Mouse (Mus musculus) neural tube, embryonic 13.5 days (tissue): Measurements from ENCODE around the gene Gm17018. TPM values are rescaled to one million over a fixed set of nuclear protein-coding genes. Genes with fewer than 3 reads are reported as not detected.

Experiments
- ATAC-seq: fragments of 200-750 bp; cut with Nextera tagmentation; 2 replicates; pipeline ENCODE4 v1.8.0; 2017; ENCODE audit warnings: low read depth, mild to moderate bottlenecking, moderate TSS enrichment, moderate library complexity
- H3K27ac ChIP-seq: fragments of 300-500 bp; sonication (generic); replicated peaks from 2 replicates; pipeline ENCODE4 v1.5.1; 2015; ENCODE audit warnings: moderate library complexity, mild to moderate bottlenecking, inconsistent platforms
- H3K27me3 ChIP-seq: fragments of 300-500 bp; sonication (generic); 2 replicates; pipeline ENCODE4 v1.6.1; 2015; ENCODE audit warnings: mild to moderate bottlenecking, inconsistent platforms
- H3K36me3 ChIP-seq: fragments of 300-500 bp; sonication (generic); 2 replicates; pipeline ENCODE4 v1.6.1; 2015; ENCODE audit warnings: mild to moderate bottlenecking, inconsistent platforms
- H3K4me1 ChIP-seq: fragments of 300-500 bp; sonication (generic); replicated peaks from 2 replicates; pipeline ENCODE4 v1.6.1; 2015; ENCODE audit warnings: inconsistent platforms
- H3K4me2 ChIP-seq: fragments of 300-500 bp; sonication (generic); 2 replicates; pipeline ENCODE4 v1.6.1; 2015; ENCODE audit warnings: inconsistent platforms, mild to moderate bottlenecking, moderate library complexity
- H3K4me3 ChIP-seq: fragments of 300-500 bp; sonication (generic); 2 replicates; pipeline ENCODE4 v1.5.1; 2015; ENCODE audit warnings: mild to moderate bottlenecking, inconsistent platforms
- H3K9ac ChIP-seq: fragments of 300-500 bp; sonication (generic); 2 replicates; pipeline ENCODE4 v1.6.1; 2015; ENCODE audit warnings: moderate library complexity, mild to moderate bottlenecking, inconsistent platforms
- H3K9me3 ChIP-seq: fragments of 300-500 bp; sonication (generic); 2 replicates; pipeline ENCODE4 v1.6.1; 2016; ENCODE audit warnings: inconsistent platforms
- WGBS: fragments of 180-500 bp; shearing (Covaris S2); methylation state at CpG from one replicate; pipeline ENCODE4 v1.1.7; 2015; 5-methylcytosine and 5-hydroxymethylcytosine counted together
- polyA plus RNA-seq: library from polyadenylated mRNA; unstranded; fragments of >200 nt; fragmentation: Nextera tagmentation; extraction: Ambion mirVana; gene quantifications from 2 replicates; pipeline ENCODE4 v1.2.1, GENCODE M21; 2015

Gm17018 gene
- polyA plus RNA-seq, 1 experiment from 2014 or later = 66.7 TPM

- Histone ChIP-seq H3K27ac (no peak overlapping the region), H3K4me1 (peaks cover 14% of the 10 kb centered on the region), H3K4me3 (no peak overlapping the region), H3K4me2 (no peak overlapping the region), H3K27me3 (peaks cover 85% of the 10 kb centered on the region), H3K9me3 (no peaks in the 10 kb centered on the region), H3K9ac (no peak overlapping the region), H3K36me3 (peaks cover 5% of the 10 kb centered on the region; the same call in 1 of the 2 replicates)
- peak; percentile 63; the same call in 1 of the 2 replicates for ATAC-seq
- WGBS = 13% methylated on average over 7 of the region's 7 CpGs
Observed at GRCm38 (mm10) chr19:45596019-45596418, 35.6 kb downstream of the Gm17018 start.

- Histone ChIP-seq H3K36me3 (peaks cover 2% of the 10 kb centered on the region; the same call in 1 of the 2 replicates), H3K27me3 (peaks cover 81% of the 10 kb centered on the region), H3K27ac (no peak overlapping the region), H3K4me1 (peaks cover 14% of the 10 kb centered on the region), H3K9me3 (no peaks in the 10 kb centered on the region), H3K4me2 (no peak overlapping the region), H3K9ac (no peak overlapping the region), H3K4me3 (no peak overlapping the region)
- WGBS = 46% methylated on average over 6 of the region's 6 CpGs
- ATAC-seq = peak; percentile 40
Observed at GRCm38 (mm10) chr19:45596434-45596833, 36.0 kb downstream of the Gm17018 start.

GRCm38 (mm10) chr19:45597106-45597505 is 36.7 kb downstream of the Gm17018 start:
- Histone ChIP-seq H3K27me3 (peaks cover 79% of the 10 kb centered on the region), H3K36me3 (peaks cover 8% of the 10 kb centered on the region; the same call in 1 of the 2 replicates), H3K9me3 (no peaks in the 10 kb centered on the region), H3K4me3 (no peak overlapping the region), H3K4me2 (no peak overlapping the region), H3K4me1 (peaks cover 14% of the 10 kb centered on the region), H3K9ac (no peak overlapping the region), H3K27ac (no peak overlapping the region)
- no peak for ATAC-seq
- WGBS = 78% methylated on average over 4 of the region's 4 CpGs

GRCm38 (mm10) chr19:45602606-45603005 is 42.2 kb downstream of the Gm17018 start:
- ATAC-seq = no peak
- Histone ChIP-seq H3K4me2 (no peak overlapping the region), H3K27ac (no peak overlapping the region), H3K27me3 (peaks cover 55% of the 10 kb centered on the region), H3K4me3 (no peak overlapping the region), H3K9ac (no peak overlapping the region), H3K9me3 (no peaks in the 10 kb centered on the region), H3K4me1 (peaks cover 8% of the 10 kb centered on the region), H3K36me3 (peaks cover 11% of the 10 kb centered on the region; the same call in 1 of the 2 replicates)
- WGBS = 97% methylated on average over 5 of the region's 5 CpGs

- H3K36me3 ChIP-seq = peaks cover 12% of the 10 kb centered on the region; the same call in 1 of the 2 replicates
- no peak for ATAC-seq
- 72% methylated on average over 4 of the region's 4 CpGs for WGBS
- H3K27me3 ChIP-seq = peaks cover 37% of the 10 kb centered on the region
- H3K9me3 ChIP-seq = no peaks in the 10 kb centered on the region
- H3K4me2 ChIP-seq = no peak overlapping the region
- no peak overlapping the region for H3K9ac ChIP-seq
- H3K27ac ChIP-seq = no peak overlapping the region
- H3K4me1 ChIP-seq = peaks cover 12% of the 10 kb centered on the region
- H3K4me3 ChIP-seq = no peak overlapping the region
Observed at GRCm38 (mm10) chr19:45606701-45607100, 46.3 kb downstream of the Gm17018 start.

- Histone ChIP-seq H3K36me3 (peaks cover 4% of the 10 kb centered on the region; the same call in 1 of the 2 replicates), H3K27me3 (peaks cover 32% of the 10 kb centered on the region), H3K9me3 (no peaks in the 10 kb centered on the region), H3K4me2 (no peak overlapping the region), H3K4me1 (peaks cover 12% of the 10 kb centered on the region), H3K4me3 (no peak overlapping the region), H3K27ac (no peak overlapping the region), H3K9ac (0 out of 2 replicates have a peak overlapping the region, but pooled peaks have one; percentile 12)
- no peak for ATAC-seq
- 13% methylated on average over 7 of the region's 7 CpGs for WGBS
Observed at GRCm38 (mm10) chr19:45607479-45607878, 47.1 kb downstream of the Gm17018 start.

GRCm38 (mm10) chr19:45608648-45609339 is 48.4 kb downstream of the Gm17018 start:
- ATAC-seq = no peak
- 84% methylated on average over 13 of the region's 13 CpGs for WGBS
- no peak overlapping the region for H3K4me3 ChIP-seq
- no peak overlapping the region for H3K4me2 ChIP-seq
- H3K9ac ChIP-seq = no peak overlapping the region
- peaks cover 12% of the 10 kb centered on the region for H3K4me1 ChIP-seq
- H3K9me3 ChIP-seq = no peaks in the 10 kb centered on the region
- peaks cover 23% of the 10 kb centered on the region for H3K27me3 ChIP-seq
- peaks cover 13% of the 10 kb centered on the region; the same call in 1 of the 2 replicates for H3K36me3 ChIP-seq
- H3K27ac ChIP-seq = no peak overlapping the region

- H3K27ac ChIP-seq = no peak overlapping the region
- no peak overlapping the region for H3K4me2 ChIP-seq
- 68% methylated on average over 5 of the region's 5 CpGs for WGBS
- H3K4me1 ChIP-seq = peaks cover 29% of the 10 kb centered on the region
- H3K9ac ChIP-seq = no peak overlapping the region
- H3K27me3 ChIP-seq = peaks cover 12% of the 10 kb centered on the region
- no peak overlapping the region for H3K4me3 ChIP-seq
- H3K36me3 ChIP-seq = peaks cover 13% of the 10 kb centered on the region; the same call in 1 of the 2 replicates
- no peak for ATAC-seq
- no peaks in the 10 kb centered on the region for H3K9me3 ChIP-seq
Observed at GRCm38 (mm10) chr19:45610823-45611222, 50.4 kb downstream of the Gm17018 start.

- H3K27ac ChIP-seq = no peak overlapping the region
- no peaks in the 10 kb centered on the region for H3K9me3 ChIP-seq
- H3K4me1 ChIP-seq = peaks cover 33% of the 10 kb centered on the region
- no peak overlapping the region for H3K4me2 ChIP-seq
- peaks cover 13% of the 10 kb centered on the region; the same call in 1 of the 2 replicates for H3K36me3 ChIP-seq
- H3K4me3 ChIP-seq = no peak overlapping the region
- 58% methylated on average over 8 of the region's 8 CpGs for WGBS
- H3K9ac ChIP-seq = no peak overlapping the region
- ATAC-seq = no peak
- peaks cover 32% of the 10 kb centered on the region for H3K27me3 ChIP-seq
Observed at GRCm38 (mm10) chr19:45614375-45614774, 54.0 kb downstream of the Gm17018 start.

- H3K4me1 ChIP-seq = peaks cover 33% of the 10 kb centered on the region
- no peaks in the 10 kb centered on the region for H3K9me3 ChIP-seq
- 0 out of 2 replicates have a peak, but pooled peaks have one; percentile 25 for ATAC-seq
- no peak overlapping the region for H3K4me3 ChIP-seq
- H3K36me3 ChIP-seq = peaks cover 13% of the 10 kb centered on the region; the same call in 1 of the 2 replicates
- 28% methylated on average over 3 of the region's 3 CpGs for WGBS
- H3K27ac ChIP-seq = no peak overlapping the region
- H3K27me3 ChIP-seq = peaks cover 34% of the 10 kb centered on the region
- no peak overlapping the region for H3K9ac ChIP-seq
- H3K4me2 ChIP-seq = no peak overlapping the region
Observed at GRCm38 (mm10) chr19:45614928-45615327, 54.5 kb downstream of the Gm17018 start.

GRCm38 (mm10) chr19:45615415-45616213 is 55.2 kb downstream of the Gm17018 start:
- Histone ChIP-seq H3K9me3 (no peaks in the 10 kb centered on the region), H3K27me3 (peaks cover 34% of the 10 kb centered on the region), H3K4me1 (peaks cover 33% of the 10 kb centered on the region), H3K4me3 (no peak overlapping the region), H3K4me2 (no peak overlapping the region), H3K36me3 (peaks cover 12% of the 10 kb centered on the region; the same call in 1 of the 2 replicates), H3K27ac (no peak overlapping the region), H3K9ac (0 out of 2 replicates have a peak overlapping the region, but pooled peaks have one; percentile 9)
- 0 out of 2 replicates have a peak, but pooled peaks have one; percentile 10 for ATAC-seq
- WGBS = 28% methylated on average over 12 of the region's 12 CpGs

- H3K27ac ChIP-seq = no peak overlapping the region
- H3K4me2 ChIP-seq = no peak overlapping the region
- no peaks in the 10 kb centered on the region for H3K9me3 ChIP-seq
- no peak overlapping the region for H3K9ac ChIP-seq
- 20% methylated on average over 4 of the region's 4 CpGs for WGBS
- ATAC-seq = 0 out of 2 replicates have a peak, but pooled peaks have one; percentile 38
- H3K36me3 ChIP-seq = peaks cover 8% of the 10 kb centered on the region; the same call in 1 of the 2 replicates
- H3K4me3 ChIP-seq = no peak overlapping the region
- H3K4me1 ChIP-seq = peaks cover 33% of the 10 kb centered on the region
- peaks cover 34% of the 10 kb centered on the region for H3K27me3 ChIP-seq
Observed at GRCm38 (mm10) chr19:45616214-45616518, 55.8 kb downstream of the Gm17018 start.
